Mouse (Mus musculus): ENCODE data around the gene Sat1. TPM values are rescaled to one million over a fixed set of nuclear protein-coding genes. Genes with fewer than 3 reads are reported as not detected.
"Not testable (repeated sequence)": the region's sequence is repeated elsewhere in the genome, so short reads cannot be mapped to it uniquely, and the experiment has no call there.

Gene Sat1
- total RNA-seq (2021), result 10 to 100 TPM; 59.8 to 60.3 TPM
- long read RNA-seq, transcript Sat1-201 (6 exons, 1,162 nt), result major isoform, 50 of 59 reads
- long read RNA-seq, partial matches to known transcripts, result 3 of 59 reads
- long read RNA-seq, other reads (novel, unspliced or antisense), result 3 of 59 reads

GRCm38 (mm10) chrX:155216271-155216670 is at the start of gene Sat1:
Gene Sat1, minus strand, starts transcription at chrX:155216449.
- peak; percentile 82 to 86 for DNase-seq (ENCODE audit: low spot score in 2 of 2)

GRCm38 (mm10) chrX:155262915-155263252 is 46.6 kb upstream of the Sat1 start:
- DNase-seq (ENCODE audit: low spot score in 2 of 2), result no peak

GRCm38 (mm10) chrX:155262235-155262914 is 46.1 kb upstream of the Sat1 start, which contains the start of gene Acot9:
Gene Acot9, plus strand, starts transcription at chrX:155262443.
- peak; percentile 81 to 82 for DNase-seq (ENCODE audit: low spot score in 2 of 2)

GRCm38 (mm10) chrX:155256856-155257255 is 40.6 kb upstream of the Sat1 start:
- DNase-seq (ENCODE audit: low spot score in 2 of 2), result no peak

GRCm38 (mm10) chrX:155218277-155218676 is 2.0 kb upstream of the Sat1 start:
- no peak for DNase-seq (ENCODE audit: low spot score in 2 of 2)

GRCm38 (mm10) chrX:155215501-155216248 is 574 bp downstream of the Sat1 start:
- peak; percentile 14 to 26 for DNase-seq (ENCODE audit: low spot score in 2 of 2)

- no peak for DNase-seq (ENCODE audit: low spot score in 2 of 2)
These were observed 1.7 kb downstream of the Sat1 start for GRCm38 (mm10) chrX:155214291-155215136.

GRCm38 (mm10) chrX:155208671-155209070 is 7.6 kb downstream of the Sat1 start:
- DNase-seq (ENCODE audit: low spot score in 2 of 2), result no peak

- DNase-seq (ENCODE audit: low spot score in 2 of 2), result not testable (repeated sequence)
These were observed 10.8 kb downstream of the Sat1 start for GRCm38 (mm10) chrX:155205436-155205835.

- no peak for DNase-seq (ENCODE audit: low spot score in 2 of 2)
These were observed 13.6 kb downstream of the Sat1 start for GRCm38 (mm10) chrX:155202406-155203305.

- no peak for DNase-seq (ENCODE audit: low spot score in 2 of 2)
These were observed 14.4 kb downstream of the Sat1 start for GRCm38 (mm10) chrX:155201799-155202198.

GRCm38 (mm10) chrX:155194979-155195378 is 21.3 kb downstream of the Sat1 start:
- no peak for DNase-seq (ENCODE audit: low spot score in 2 of 2)

- no peak for DNase-seq (ENCODE audit: low spot score in 2 of 2)
These were observed 22.4 kb downstream of the Sat1 start for GRCm38 (mm10) chrX:155193732-155194443.

- no peak for DNase-seq (ENCODE audit: low spot score in 2 of 2)
These were observed 24.3 kb downstream of the Sat1 start for GRCm38 (mm10) chrX:155191941-155192340.

- no peak for DNase-seq (ENCODE audit: low spot score in 2 of 2)
These were observed 38.6 kb downstream of the Sat1 start for GRCm38 (mm10) chrX:155177640-155178039.

GRCm38 (mm10) chrX:155177230-155177629 is 39.0 kb downstream of the Sat1 start:
- no peak for DNase-seq (ENCODE audit: low spot score in 2 of 2)

GRCm38 (mm10) chrX:155175568-155175967 is 40.7 kb downstream of the Sat1 start:
- no peak for DNase-seq (ENCODE audit: low spot score in 2 of 2)

- DNase-seq (ENCODE audit: low spot score in 2 of 2), result no peak
These were observed 43.9 kb downstream of the Sat1 start for GRCm38 (mm10) chrX:155172310-155172709.

- DNase-seq (ENCODE audit: low spot score in 2 of 2), result no peak
These were observed 44.5 kb downstream of the Sat1 start for GRCm38 (mm10) chrX:155171754-155172153.

- no peak for DNase-seq (ENCODE audit: low spot score in 2 of 2)
These were observed 46.4 kb downstream of the Sat1 start for GRCm38 (mm10) chrX:155169886-155170285.
